In the genomic region with DNA sequence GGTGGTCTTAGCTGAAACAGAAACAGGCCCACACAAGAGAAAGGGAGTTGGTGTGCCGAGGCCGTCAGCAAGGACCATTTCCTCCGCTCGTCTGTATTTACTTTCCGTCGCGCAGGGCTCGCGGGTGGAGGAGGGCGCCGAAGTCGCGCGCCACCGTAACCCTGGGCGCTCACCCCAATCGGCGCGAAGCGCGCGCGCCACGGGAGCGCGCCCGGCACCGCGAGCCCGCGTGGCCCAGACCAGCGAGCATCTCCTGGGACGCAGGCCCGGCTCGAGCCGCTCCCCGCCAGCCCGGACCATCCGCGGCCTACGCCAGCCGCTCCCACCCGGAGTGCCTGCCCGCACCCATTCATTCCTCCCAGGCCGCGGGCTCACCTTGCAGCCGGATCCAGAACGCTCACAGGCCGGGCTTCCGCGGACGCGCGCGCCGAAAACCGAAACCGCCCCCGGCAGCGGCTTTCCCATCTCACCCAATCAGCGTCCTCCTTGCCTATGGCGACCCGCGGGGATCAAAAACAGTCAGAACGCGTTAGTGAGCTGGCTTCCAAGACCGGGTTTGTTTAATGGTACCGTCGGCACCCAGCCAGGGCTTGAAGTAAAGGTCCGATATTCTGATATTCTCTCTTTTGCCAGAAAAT, we compare ENCODE assay signal across 8 mouse cellular contexts. TPM values are rescaled to one million over a fixed set of nuclear protein-coding genes. Genes with fewer than 3 reads are reported as not detected.
DNase-seq lines count a peak whose midpoint lies in the region; ATAC-seq and TF ChIP-seq lines count a peak whose summit lies in the region.

A gene (minus strand): TSS at position 468 of the 638 bp plus-strand sequence.

- intact Hi-C loops in gastrocnemius, adult 2 months (cut with DNase I): loop anchor here (5.0 kb wide), 1 partner anchor 313 kb away; a partner anchor contains a TSS
- intact Hi-C loops in left cerebral cortex, adult 2 months (cut with DNase I): loop anchor here (2.0 to 5.0 kb wide), 3 partner anchors 208 to 577 kb away; a partner anchor contains a TSS

- H3K27me3 ChIP-seq in hindbrain, postnatal 0 days (ENCODE audit: insufficient read depth, low read length): no peaks in the 10 kb centered on the region

- peak within 1 kb of the TSS; percentile 92 for H3K27ac ChIP-seq in gastrocnemius, adult 2 months
- H3K27ac ChIP-seq in hindbrain, postnatal 0 days: peak within 1 kb of the TSS; percentile 95
- H3K27ac ChIP-seq in left cerebral cortex, adult 2 months: peak within 1 kb of the TSS; percentile 86

- peak; percentile 92 for ATAC-seq in common myeloid progenitor, adult 5-6 weeks (replicated peaks; ENCODE audit: low read depth, poor library complexity, severe bottlenecking)
- ATAC-seq in hindbrain, postnatal 0 days: peak; percentile 94
- ATAC-seq in megakaryocyte, adult 5-6 weeks (ENCODE audit: poor library complexity, severe bottlenecking): peak; percentile 94

- H3K9ac ChIP-seq in hindbrain, postnatal 0 days (replicated peaks; ENCODE audit: low read length): peak within 1 kb of the TSS; percentile 82

- no peaks in the 10 kb centered on the region for H3K36me3 ChIP-seq in hindbrain, postnatal 0 days (ENCODE audit: insufficient read depth, low read length)

- peak within 1 kb of the TSS; percentile 88 for H3K4me3 ChIP-seq in gastrocnemius, adult 2 months
- H3K4me3 ChIP-seq in hindbrain, postnatal 0 days (ENCODE audit: low read length): peak within 1 kb of the TSS; percentile 87
- H3K4me3 ChIP-seq in left cerebral cortex, adult 2 months: peak within 1 kb of the TSS; percentile 81

- under 1% methylated on average over 62 of the region's 70 CpGs for WGBS in hindbrain, postnatal 0 days

- TF ChIP-seq CTCF in gastrocnemius, adult 2 months (IDR thresholded peaks at IDR 0.05): no peak
- TF ChIP-seq CTCF in hindbrain, postnatal 0 days (IDR thresholded peaks at IDR 0.05; ENCODE audit: low read depth): no peak
- no peak for TF ChIP-seq CTCF in left cerebral cortex, adult 2 months (IDR thresholded peaks at IDR 0.05)

- peak within 1 kb of the TSS; percentile 64 for H3K4me2 ChIP-seq in hindbrain, postnatal 0 days (ENCODE audit: low read depth, low read length)

- no peaks in the 10 kb centered on the region for H3K4me1 ChIP-seq in hindbrain, postnatal 0 days (ENCODE audit: insufficient read depth, low read length)

- H3K9me3 ChIP-seq in hindbrain, postnatal 0 days (ENCODE audit: low read length): no peaks in the 10 kb centered on the region

- DNase-seq in ZHBTc4 (ENCODE audit: low read depth, low spot score): peak; percentile 98
- DNase-seq in gastrocnemius, adult 2 months: peak; percentile 98
- peak; percentile 98 for DNase-seq in hindbrain, postnatal 0 days (ENCODE audit: low spot score)
- peak; percentile 99 to 100 for DNase-seq in left cerebral cortex, adult 2 months (ENCODE audit: extremely low spot score in 1 of 2, low spot score in 2 of 2)
- peak; percentile 99 to 100 for DNase-seq in right cerebral cortex, adult 2 months (ENCODE audit: low spot score in 2 of 2)
- peak; percentile 99 for DNase-seq in urinary bladder, postnatal 14 days (ENCODE audit: low spot score)

RNA-seq across cellular contexts. Expression of the gene that starts here (rescaled TPM):
- total RNA-seq in common myeloid progenitor, adult 5-6 weeks (2017): 138 and 180 TPM in 2 replicates
- 100 to 1,000 TPM in 1 of 2 experiments, 10 to 100 TPM in 1; 75.0 to 107 TPM for total RNA-seq in gastrocnemius, adult 2 months (2021)
- total RNA-seq in hindbrain, postnatal 0 days (2014; rRNA removed): 21.5 and 22.1 TPM in 2 replicates
- 170 and 173 TPM in 2 replicates for polyA plus RNA-seq in hindbrain, postnatal 0 days (2015; fragmentation: Nextera tagmentation; extraction: Ambion mirVana)
- total RNA-seq in left cerebral cortex, adult 2 months (2021): 10 to 100 TPM; 50.5 to 52.3 TPM
- 106 and 128 TPM in 2 replicates for total RNA-seq in megakaryocyte, adult 5-6 weeks (2015)
- total RNA-seq in megakaryocyte, adult 5-6 weeks (2017): 92.7 and 115 TPM in 2 replicates

Comparison
In these comparisons a context has a peak if more than half of its experiments do, and no peak if none do; other contexts are left out.
1. Peak in every context shown above with its lines: DNase-seq, ATAC-seq, H3K4me3 ChIP-seq and H3K27ac ChIP-seq.